In genomic region chr5:101937909-101938596, GRCm38 (mm10) we compare ENCODE assay signal across 13 mouse cellular contexts.
DNase-seq lines count a peak whose midpoint lies in the region; ATAC-seq and TF ChIP-seq lines count a peak whose summit lies in the region.
"Had no signal": no experiment of that assay in that cellular context is flagged by ENCODE, and none has a peak within 500 bp of the region (broad histone marks: within the 10 kb centered on the region; RNA-seq: fewer than 3 reads in every experiment).

No protein-coding gene starts in this region.

- H3K9ac ChIP-seq in intestine, embryonic 15.5 days: no peak overlapping the region
- no peak overlapping the region for H3K9ac ChIP-seq in intestine, postnatal 0 days (ENCODE audit: low read depth, low read length)
- no peak overlapping the region for H3K9ac ChIP-seq in CH12.LX (ENCODE audit: insufficient read depth, low read depth)
- H3K9ac ChIP-seq in forebrain, embryonic 15.5 days (replicated peaks): no peak overlapping the region
- no peak overlapping the region for H3K9ac ChIP-seq in midbrain, embryonic 15.5 days
- H3K9ac ChIP-seq: limb, embryonic 15.5 days had no signal

- H3K4me2 ChIP-seq in intestine, embryonic 15.5 days (replicated peaks): no peak overlapping the region
- no peak overlapping the region for H3K4me2 ChIP-seq in intestine, postnatal 0 days (replicated peaks; ENCODE audit: low read depth)
- H3K4me2 ChIP-seq in CH12.LX (ENCODE audit: insufficient read depth, low read depth, poor library complexity, severe bottlenecking): no peak overlapping the region
- no peak overlapping the region for H3K4me2 ChIP-seq in forebrain, embryonic 15.5 days (replicated peaks)
- H3K4me2 ChIP-seq in midbrain, embryonic 15.5 days: no peak overlapping the region
- H3K4me2 ChIP-seq: limb, embryonic 15.5 days had no signal

- ATAC-seq in intestine, embryonic 15.5 days: 0 out of 2 replicates have a peak, but pooled peaks have one; percentile 22
- ATAC-seq in intestine, postnatal 0 days: no peak
- ATAC-seq in granulocyte monocyte progenitor cell, adult 5-6 weeks (replicated peaks; ENCODE audit: poor library complexity, severe bottlenecking): peak; percentile 84
- peak; percentile 90 for ATAC-seq in megakaryocyte, adult 5-6 weeks (ENCODE audit: poor library complexity, severe bottlenecking)
- no peak for ATAC-seq in forebrain, embryonic 15.5 days (replicated peaks)
- ATAC-seq in midbrain, embryonic 15.5 days (replicated peaks): no peak

- TF ChIP-seq POLR2A in CH12.LX (IDR thresholded peaks at IDR 0.05; ENCODE audit: low read depth, low read length): no peak

- H3K4me1 ChIP-seq in intestine, embryonic 15.5 days (replicated peaks): no peaks in the 10 kb centered on the region; the same call in 1 of the 2 replicates
- no peaks in the 10 kb centered on the region for H3K4me1 ChIP-seq in intestine, postnatal 0 days (replicated peaks; ENCODE audit: control insufficient read depth, insufficient read depth, low read length)
- no peaks in the 10 kb centered on the region for H3K4me1 ChIP-seq in CH12.LX (ENCODE audit: control insufficient read depth in 1 of 2, insufficient read depth in 2 of 2)
- H3K4me1 ChIP-seq in forebrain, embryonic 15.5 days: peaks cover 6% of the 10 kb centered on the region; the same call in 1 of the 2 replicates
- no peaks in the 10 kb centered on the region for H3K4me1 ChIP-seq in midbrain, embryonic 15.5 days
- H3K4me1 ChIP-seq: limb, embryonic 15.5 days had no signal

- no peak for TF ChIP-seq CTCF in intestine, postnatal 0 days (IDR thresholded peaks at IDR 0.05; ENCODE audit: low read depth)
- TF ChIP-seq CTCF in CH12.LX (conservative IDR thresholded peaks at IDR 0.05 in 1 of 2, IDR thresholded peaks at IDR 0.05 in 1 of 2; ENCODE audit: low read depth in 2 of 2, low read length in 2 of 2): no peak

- dilution Hi-C loops in CH12.LX (cut with MboI; ENCODE audit: extremely low pct_ligation_motif_present, extremely low pct_unique_long_range_greater_than_20kb, low sequenced_read_pairs): no loop called here

- peaks cover 19% of the 10 kb centered on the region for H3K36me3 ChIP-seq in intestine, embryonic 15.5 days
- peaks cover 59% of the 10 kb centered on the region for H3K36me3 ChIP-seq in intestine, postnatal 0 days (ENCODE audit: control insufficient read depth, insufficient read depth)
- no peaks in the 10 kb centered on the region for H3K36me3 ChIP-seq in CH12.LX (replicated peaks in 1 of 2; ENCODE audit: control insufficient read depth in 1 of 2, insufficient read depth in 1 of 2, low read length in 1 of 2)
- peaks cover 70% of the 10 kb centered on the region for H3K36me3 ChIP-seq in forebrain, embryonic 15.5 days
- peaks cover 36% of the 10 kb centered on the region for H3K36me3 ChIP-seq in midbrain, embryonic 15.5 days (replicated peaks)

- no peak for TF ChIP-seq RAD21 in CH12.LX (IDR thresholded peaks at IDR 0.05; ENCODE audit: low read depth, low read length)

- no peak for TF ChIP-seq EP300 in CH12.LX (IDR thresholded peaks at IDR 0.05; ENCODE audit: low read length)

- no peaks in the 10 kb centered on the region for H3K79me2 ChIP-seq in CH12.LX (replicated peaks; ENCODE audit: control insufficient read depth, extremely low read depth, insufficient read depth, poor library complexity, severe bottlenecking)

- H3K4me3 ChIP-seq in intestine, embryonic 15.5 days (replicated peaks): no peak overlapping the region
- no peak overlapping the region for H3K4me3 ChIP-seq in intestine, postnatal 0 days (ENCODE audit: low read depth, low read length)
- no peak overlapping the region for H3K4me3 ChIP-seq in CH12.LX (replicated peaks in 1 of 3; ENCODE audit: low read depth in 2 of 3, low read length in 2 of 3, poor library complexity in 1 of 3)
- H3K4me3 ChIP-seq in forebrain, embryonic 15.5 days: no peak overlapping the region
- no peak overlapping the region for H3K4me3 ChIP-seq in midbrain, embryonic 15.5 days
- H3K4me3 ChIP-seq: erythroblast, embryonic 14.5 days; limb, embryonic 15.5 days had no signal

- WGBS in intestine, embryonic 15.5 days: 84% methylated on average over 13 of the region's 13 CpGs
- 81% methylated on average over 13 of the region's 13 CpGs for WGBS in intestine, postnatal 0 days
- WGBS in forebrain, embryonic 15.5 days: 97% methylated on average over 13 of the region's 13 CpGs
- 94% methylated on average over 13 of the region's 13 CpGs for WGBS in midbrain, embryonic 15.5 days

- DNase-seq in CH12.LX (ENCODE audit: extremely low read depth): no peak
- no peak for DNase-seq in ovary, postnatal 36 days (ENCODE audit: low spot score)
- DNase-seq: cerebellum, adult 9-10 months had no signal

- in situ Hi-C loops in CH12.LX (cut with MboI; ENCODE audit: low pct_ligation_motif_present, low pct_unique_long_range_greater_than_20kb, low sequenced_read_pairs): no loop called here

- H3K27ac ChIP-seq in intestine, embryonic 15.5 days: no peak overlapping the region
- H3K27ac ChIP-seq in intestine, postnatal 0 days (ENCODE audit: low read depth, low read length): no peak overlapping the region
- H3K27ac ChIP-seq in CH12.LX (ENCODE audit: insufficient read depth, low read depth): no peak overlapping the region
- no peak overlapping the region for H3K27ac ChIP-seq in forebrain, embryonic 15.5 days (replicated peaks)
- no peak overlapping the region for H3K27ac ChIP-seq in midbrain, embryonic 15.5 days
- H3K27ac ChIP-seq: kidney, postnatal 0 days; limb, embryonic 15.5 days; macrophage had no signal

- no peaks in the 10 kb centered on the region for H3K9me3 ChIP-seq in intestine, embryonic 15.5 days
- no peaks in the 10 kb centered on the region for H3K9me3 ChIP-seq in intestine, postnatal 0 days (ENCODE audit: control insufficient read depth)
- H3K9me3 ChIP-seq in CH12.LX (replicated peaks; ENCODE audit: low read length): peaks cover 72% of the 10 kb centered on the region
- no peaks in the 10 kb centered on the region for H3K9me3 ChIP-seq in forebrain, embryonic 15.5 days
- H3K9me3 ChIP-seq in midbrain, embryonic 15.5 days: no peaks in the 10 kb centered on the region
- H3K9me3 ChIP-seq: limb, embryonic 15.5 days had no signal

- H3K27me3 ChIP-seq in intestine, embryonic 15.5 days (replicated peaks): no peaks in the 10 kb centered on the region
- H3K27me3 ChIP-seq in intestine, postnatal 0 days (replicated peaks; ENCODE audit: control insufficient read depth, insufficient read depth, low read length): no peaks in the 10 kb centered on the region
- no peaks in the 10 kb centered on the region for H3K27me3 ChIP-seq in CH12.LX (replicated peaks)
- H3K27me3 ChIP-seq in forebrain, embryonic 15.5 days: no peaks in the 10 kb centered on the region
- no peaks in the 10 kb centered on the region for H3K27me3 ChIP-seq in midbrain, embryonic 15.5 days (replicated peaks)
- H3K27me3 ChIP-seq: limb, embryonic 15.5 days had no signal

TF ChIP-seq in CH12.LX, 34 proteins besides CTCF, POLR2A, EP300 and RAD21:
- no peak for TF ChIP-seq BHLHE40 (IDR thresholded peaks at IDR 0.05; ENCODE audit: low read depth, low read length)
- no peak for TF ChIP-seq MXI1 (IDR thresholded peaks at IDR 0.05; ENCODE audit: low read depth, low read length)
- TF ChIP-seq MAFK (IDR thresholded peaks at IDR 0.05; ENCODE audit: insufficient replicate concordance, low read length): 0 out of 2 replicates have a peak, but pooled peaks have one; percentile 23

Comparison
In these comparisons a context has a peak if more than half of its experiments do, and no peak if none do; other contexts are left out.
1. ATAC-seq: peak in intestine, embryonic 15.5 days (single experiment), granulocyte monocyte progenitor cell, adult 5-6 weeks (single experiment) and megakaryocyte, adult 5-6 weeks (single experiment); none in intestine, postnatal 0 days (single experiment), forebrain, embryonic 15.5 days (single experiment) and midbrain, embryonic 15.5 days (single experiment).